Mouse (Mus musculus): ENCODE measurements around the gene Vmn2r29.

DNA sequence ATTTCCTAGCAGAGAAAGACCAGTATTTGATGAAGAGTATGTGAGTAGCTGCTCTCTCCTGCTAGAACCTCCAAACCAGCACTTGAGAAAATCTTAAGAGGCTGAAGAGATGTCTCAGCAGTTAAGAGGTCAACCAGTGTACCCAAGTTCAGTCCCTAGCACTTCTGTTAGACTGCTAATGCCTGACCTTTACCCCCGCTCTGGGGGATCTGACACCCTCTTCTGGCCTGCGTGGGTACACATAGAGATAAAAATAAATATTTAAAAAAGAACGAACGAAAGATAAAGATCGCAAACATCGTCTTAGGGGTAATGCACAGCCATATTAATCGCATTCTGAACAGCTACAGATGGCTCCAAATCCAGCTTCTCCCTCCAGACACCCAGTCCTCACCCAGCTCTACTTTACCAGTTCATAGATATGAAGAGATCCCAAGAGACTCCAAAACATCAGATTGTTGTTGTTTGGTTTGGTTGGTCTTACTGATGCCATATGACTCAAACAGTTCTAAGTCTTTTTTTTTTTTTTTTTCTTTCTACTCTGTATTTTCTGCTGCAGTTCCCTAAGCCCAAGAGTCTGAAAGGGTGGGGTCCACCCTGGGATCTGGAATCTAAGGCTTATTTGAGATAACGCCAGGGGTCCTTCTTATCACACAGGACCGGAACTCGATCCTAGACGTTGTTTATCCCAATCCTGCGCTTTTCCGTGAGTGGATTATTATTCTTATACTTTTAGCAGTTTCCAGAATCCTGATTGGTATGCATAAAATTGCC, 59.5 kb downstream of the Vmn2r29 start:
- TF ChIP-seq CTCF (IDR thresholded peaks at IDR 0.05; ENCODE audit: low read depth) (no peak), EP300 (IDR thresholded peaks at IDR 0.05; ENCODE audit: low read depth) (no peak)
